Mouse (Mus musculus) olfactory bulb, adult 2 months (tissue): ENCODE data around the gene Foxn1. TPM values are rescaled to one million over a fixed set of nuclear protein-coding genes. Genes with fewer than 3 reads are reported as not detected.

Experiments
- H3K27ac ChIP-seq: fragments of 200-500 bp; 2 replicates; pipeline ENCODE4 v1.5.1; 2012; ENCODE audit warnings: low read depth, low read length; ENCODE audit not compliant: insufficient read depth
- H3K4me1 ChIP-seq: fragments of 200-500 bp; 2 replicates; pipeline ENCODE4 v1.6.1; 2012; ENCODE audit warnings: low read length; ENCODE audit not compliant: control insufficient read depth, insufficient read depth
- H3K4me3 ChIP-seq: fragments of 200-500 bp; 2 replicates; pipeline ENCODE4 v1.5.1; 2012; ENCODE audit warnings: mild to moderate bottlenecking, low read depth, low read length, moderate library complexity; ENCODE audit not compliant: insufficient read depth
- CTCF ChIP-seq: fragments of 200-500 bp; IDR thresholded peaks from 2 replicates; pipeline ENCODE4 v1.5.1; 2012; ENCODE audit warnings: low read depth, mild to moderate bottlenecking, low read length, moderate library complexity; ENCODE audit not compliant: insufficient read depth
- POLR2A ChIP-seq: fragments of 200-500 bp; IDR thresholded peaks from 2 replicates; pipeline ENCODE4 v1.6.1; 2012; ENCODE audit warnings: mild to moderate bottlenecking, low read depth, low read length, moderate library complexity; ENCODE audit not compliant: insufficient read depth
- WGBS: fragments of 180-500 bp; shearing (Covaris S2); methylation state at CpG from one replicate; pipeline ENCODE4 v1.1.7; 2018; 5-methylcytosine and 5-hydroxymethylcytosine counted together
- polyA plus RNA-seq: library from polyadenylated mRNA; stranded (reverse); fragments of >200 nt; gene quantifications from 2 replicates; pipeline ENCODE4 v1.2.4, GENCODE M21; 2012; ENCODE audit warnings: low replicate concordance; ENCODE audit not compliant: missing spikeins, insufficient read depth, insufficient read length

The Foxn1 gene
- polyA plus RNA-seq, 1 experiment: not detected

DNA sequence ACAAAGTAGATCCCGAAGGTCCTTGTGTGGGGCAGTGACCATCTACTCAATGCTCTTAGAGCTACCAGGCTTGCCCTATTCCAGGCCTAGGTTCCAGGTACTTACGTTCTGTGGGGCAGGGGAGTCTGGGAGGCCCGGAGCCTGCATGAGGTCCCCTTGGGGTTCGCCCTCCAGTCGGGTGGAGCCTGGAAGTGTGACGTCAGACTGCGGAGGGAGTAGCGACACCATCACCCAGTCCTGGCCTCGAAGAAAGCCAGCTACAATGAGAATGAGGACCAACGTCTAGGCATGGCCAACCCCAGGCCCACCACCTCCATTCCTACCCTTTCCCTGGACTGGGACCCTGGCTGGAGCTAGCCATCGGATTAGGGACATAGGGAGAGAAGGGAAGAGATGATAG is 14.6 kb downstream of the Foxn1 start:
- Histone ChIP-seq H3K4me3 (no peak overlapping the region), H3K27ac (no peak overlapping the region), H3K4me1 (no peaks in the 10 kb centered on the region)
- no peak for TF ChIP-seq CTCF
- TF ChIP-seq POLR2A: no peak
- 94% methylated on average over 11 of the region's 11 CpGs for WGBS

DNA sequence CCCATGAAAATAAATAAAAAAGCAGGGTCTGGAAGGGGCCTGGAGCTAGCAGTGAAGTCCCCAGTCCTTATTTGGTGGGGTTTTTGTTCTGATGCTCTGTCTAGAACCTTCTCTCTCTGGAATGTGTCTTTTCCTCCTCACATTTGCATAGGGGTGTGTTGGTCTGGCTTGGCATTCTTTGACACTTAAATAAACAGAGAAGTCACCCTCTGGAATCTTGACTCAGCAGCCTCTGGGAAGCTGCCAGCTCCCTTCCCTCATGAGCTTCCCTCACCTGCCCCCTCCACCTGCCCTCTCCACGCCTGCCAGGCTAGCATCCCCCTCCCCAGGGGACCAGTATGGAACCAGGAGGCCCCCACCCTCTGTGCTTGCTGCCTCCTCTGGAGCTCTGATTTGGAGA is 16.0 kb downstream of the Foxn1 start:
- Histone ChIP-seq H3K4me1 (no peaks in the 10 kb centered on the region), H3K27ac (no peak overlapping the region), H3K4me3 (no peak overlapping the region)
- WGBS: 65% methylated on average over 1 of the region's 1 CpGs
- TF ChIP-seq CTCF (no peak), POLR2A (no peak)

DNA sequence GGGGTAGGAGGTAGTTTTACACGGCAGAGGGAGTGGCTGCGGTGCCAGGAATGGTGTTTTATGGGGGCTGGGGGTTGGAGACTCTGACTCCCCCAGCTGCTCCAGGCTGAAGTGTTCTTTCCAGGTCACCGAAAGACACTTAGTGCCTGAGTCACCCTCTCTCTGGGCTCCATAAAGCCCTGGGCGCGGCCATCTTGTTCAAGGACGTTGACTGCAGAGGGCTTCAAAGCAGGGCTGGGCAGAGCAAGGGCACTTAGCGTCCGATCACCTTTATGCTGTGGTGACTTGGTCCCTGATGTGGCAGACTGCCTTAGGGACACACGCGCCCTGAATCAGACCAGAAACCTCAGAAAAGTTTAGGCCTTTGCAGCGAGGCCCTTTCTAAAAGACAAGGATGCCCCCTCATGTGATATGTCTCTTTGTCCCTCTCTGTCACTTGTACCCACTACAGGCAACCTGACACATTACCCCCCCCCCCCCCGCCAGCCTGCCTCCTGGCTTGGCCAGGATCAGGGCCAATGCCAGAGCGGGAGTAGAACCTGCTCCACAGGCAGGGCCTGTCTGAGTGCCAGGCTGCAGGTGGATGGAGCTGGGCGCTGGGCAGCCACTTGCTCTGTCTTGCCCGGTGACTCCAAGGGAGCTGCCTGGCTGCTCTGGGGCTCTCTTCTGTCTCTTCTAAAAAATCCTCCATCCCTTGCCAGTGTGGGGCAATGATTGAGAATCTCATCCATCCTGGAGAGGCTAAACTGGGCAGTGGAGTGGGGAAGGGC is 18.7 kb downstream of the Foxn1 start:
- WGBS: 97% methylated on average over 15 of the region's 15 CpGs
- Histone ChIP-seq H3K4me3 (no peak overlapping the region), H3K4me1 (no peaks in the 10 kb centered on the region), H3K27ac (no peak overlapping the region)
- no peak for TF ChIP-seq CTCF
- TF ChIP-seq POLR2A: no peak

DNA sequence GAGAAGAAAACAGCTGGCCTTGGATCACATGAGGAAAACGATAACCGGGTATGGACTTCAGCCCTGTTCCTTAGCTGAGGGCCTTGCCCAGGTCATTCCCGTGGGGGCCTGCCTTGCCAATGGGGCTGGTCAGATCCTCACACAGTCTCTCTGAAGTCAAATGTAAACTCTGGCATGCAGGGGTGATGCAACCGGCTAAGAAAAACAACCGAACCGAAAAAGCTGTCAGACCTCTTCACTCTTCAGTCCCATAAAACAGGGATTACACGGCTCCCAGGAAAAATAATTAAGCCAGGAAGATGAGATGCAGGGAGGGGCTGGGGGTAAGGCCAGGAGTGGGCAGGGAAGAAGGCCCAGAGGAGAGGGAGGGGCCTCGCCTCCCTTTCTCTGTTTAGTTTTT is 22.3 kb downstream of the Foxn1 start:
- WGBS: 70% methylated on average over 8 of the region's 8 CpGs
- Histone ChIP-seq H3K27ac (no peak overlapping the region), H3K4me3 (no peak overlapping the region), H3K4me1 (no peaks in the 10 kb centered on the region)
- TF ChIP-seq CTCF: no peak
- no peak for TF ChIP-seq POLR2A

DNA sequence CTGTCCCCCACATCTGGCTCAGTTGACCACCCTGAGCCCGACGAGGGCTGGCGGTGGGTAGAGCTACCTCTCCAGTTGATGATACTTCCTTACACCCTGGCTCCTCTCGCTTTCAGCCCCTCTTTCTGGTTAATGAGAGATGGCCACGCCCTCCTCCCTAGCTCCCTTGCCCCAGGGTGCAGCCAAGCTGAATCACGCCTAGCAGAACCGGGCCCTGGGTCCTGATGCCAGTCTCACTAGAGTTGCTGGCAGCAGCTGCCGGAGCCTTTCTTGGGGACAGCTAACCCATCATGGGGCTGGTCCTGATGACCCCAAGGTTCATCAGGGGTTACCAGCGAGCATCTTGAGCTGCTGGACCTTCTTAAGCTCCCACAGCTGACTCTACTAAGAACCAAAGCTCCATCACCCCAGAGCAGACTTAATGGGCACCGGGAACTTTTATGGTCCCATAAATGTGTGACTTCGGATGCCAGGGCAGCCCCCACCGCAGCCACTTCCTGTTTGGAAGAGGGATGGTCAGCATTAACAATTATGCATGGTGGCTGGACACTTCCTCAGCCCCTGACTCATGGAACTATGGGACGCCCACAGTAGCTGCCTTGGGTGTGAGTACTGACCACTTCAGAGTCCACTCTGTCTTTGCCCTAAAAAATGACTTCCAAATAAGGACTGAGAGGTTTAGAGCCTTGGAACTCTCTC is 22.9 kb downstream of the Foxn1 start:
- WGBS: 87% methylated on average over 13 of the region's 13 CpGs
- TF ChIP-seq POLR2A: no peak
- no peak for TF ChIP-seq CTCF
- Histone ChIP-seq H3K27ac (no peak overlapping the region), H3K4me1 (no peaks in the 10 kb centered on the region), H3K4me3 (no peak overlapping the region)

DNA sequence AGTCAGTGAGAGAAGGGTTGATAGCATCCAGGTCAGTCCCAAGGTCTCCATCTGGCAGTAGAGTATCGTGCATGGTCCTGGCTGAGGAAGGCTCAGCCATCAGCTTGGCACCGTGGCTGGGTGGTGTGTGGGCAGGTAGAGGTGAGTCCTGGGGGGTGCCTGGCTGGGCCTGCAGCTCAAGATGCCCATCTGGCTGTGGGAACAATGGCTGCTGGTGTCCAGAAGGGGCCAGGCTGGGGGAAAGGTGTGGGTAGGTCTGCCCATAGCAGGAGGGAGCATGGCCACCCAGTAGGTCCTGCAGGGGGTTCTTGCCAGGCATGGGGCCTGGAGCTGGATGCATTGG is 25.6 kb downstream of the Foxn1 start:
- Histone ChIP-seq H3K27ac (no peak overlapping the region), H3K4me3 (no peak overlapping the region), H3K4me1 (no peaks in the 10 kb centered on the region)
- 65% methylated on average over 2 of the region's 2 CpGs for WGBS
- TF ChIP-seq POLR2A (no peak), CTCF (no peak)

DNA sequence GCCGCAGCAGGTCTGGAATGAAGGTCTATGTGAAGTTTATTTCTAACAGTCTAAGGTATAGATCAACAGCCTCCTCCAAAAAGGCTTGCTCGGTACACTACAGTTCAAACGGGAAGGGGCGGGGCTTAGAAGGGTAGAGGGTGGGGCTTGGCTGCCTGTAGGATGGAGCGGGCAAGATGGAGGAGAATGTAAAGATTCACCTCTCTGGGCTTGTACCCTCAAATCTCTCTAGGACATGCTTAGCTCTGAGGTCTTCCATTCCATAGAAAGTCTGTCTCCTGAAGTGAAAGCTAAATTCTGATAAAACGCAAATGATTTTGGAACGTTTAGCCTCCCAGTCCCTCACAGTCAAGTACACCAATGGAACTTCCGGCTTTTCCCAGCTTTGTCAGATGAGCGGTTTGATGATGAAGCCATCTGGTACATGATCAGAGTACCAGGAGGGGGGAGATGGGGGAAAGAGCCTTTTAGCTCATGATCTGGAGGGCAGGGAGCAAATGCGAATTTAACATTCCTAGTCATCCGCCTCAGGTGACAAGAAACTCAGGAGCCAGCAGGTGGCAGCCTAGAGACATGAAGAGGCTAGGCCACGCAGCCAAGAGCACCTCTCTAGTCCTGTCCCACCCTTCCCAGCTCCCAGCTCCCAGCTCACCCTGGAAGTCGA is 26.1 kb downstream of the Foxn1 start:
- TF ChIP-seq POLR2A (no peak), CTCF (peak; percentile 55; the same call in 1 of the 2 replicates)
- no peaks in the 10 kb centered on the region for H3K4me1 ChIP-seq
- H3K4me3 ChIP-seq: peak overlapping the region; percentile 29
- WGBS: 14% methylated on average over 13 of the region's 13 CpGs
- H3K27ac ChIP-seq: no peak overlapping the region

DNA sequence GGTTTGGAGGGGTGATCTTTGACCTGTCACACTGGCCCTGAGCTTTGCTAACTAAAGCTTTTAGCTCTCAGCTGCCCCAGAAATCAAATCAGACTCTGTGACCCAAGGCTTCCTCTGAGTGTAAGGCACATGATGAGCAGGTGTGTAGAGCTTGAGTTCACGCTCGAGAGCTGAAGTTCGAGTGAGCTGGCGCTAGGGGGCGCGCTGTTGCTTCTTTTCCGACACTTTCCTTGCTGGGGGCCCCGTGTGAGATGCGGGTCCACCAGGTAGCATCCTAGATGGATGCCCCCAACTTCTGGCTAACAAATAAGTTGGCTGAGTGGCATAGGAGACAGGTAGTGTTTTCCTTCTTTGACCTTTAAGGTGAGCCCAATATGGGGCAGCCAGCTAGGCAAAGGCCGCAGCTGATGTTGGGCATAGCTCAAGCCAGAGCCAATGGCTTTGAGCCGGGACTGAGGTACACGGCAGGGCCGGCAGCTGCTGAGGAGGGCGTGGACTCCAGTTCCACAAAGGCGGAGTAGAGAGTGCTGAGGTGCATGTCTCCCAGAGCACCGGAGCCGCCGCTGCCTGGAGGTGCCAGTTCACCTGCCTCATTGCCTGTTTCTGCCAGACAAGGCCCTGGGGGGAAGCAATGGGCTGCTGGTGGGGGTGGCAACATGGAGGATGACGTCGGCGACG is 27.9 kb downstream of the Foxn1 start:
- TF ChIP-seq CTCF (peak; percentile 74), POLR2A (no peak)
- H3K4me1 ChIP-seq: no peaks in the 10 kb centered on the region
- H3K27ac ChIP-seq: no peak overlapping the region
- 21% methylated on average over 22 of the region's 22 CpGs for WGBS
- H3K4me3 ChIP-seq: no peak overlapping the region

DNA sequence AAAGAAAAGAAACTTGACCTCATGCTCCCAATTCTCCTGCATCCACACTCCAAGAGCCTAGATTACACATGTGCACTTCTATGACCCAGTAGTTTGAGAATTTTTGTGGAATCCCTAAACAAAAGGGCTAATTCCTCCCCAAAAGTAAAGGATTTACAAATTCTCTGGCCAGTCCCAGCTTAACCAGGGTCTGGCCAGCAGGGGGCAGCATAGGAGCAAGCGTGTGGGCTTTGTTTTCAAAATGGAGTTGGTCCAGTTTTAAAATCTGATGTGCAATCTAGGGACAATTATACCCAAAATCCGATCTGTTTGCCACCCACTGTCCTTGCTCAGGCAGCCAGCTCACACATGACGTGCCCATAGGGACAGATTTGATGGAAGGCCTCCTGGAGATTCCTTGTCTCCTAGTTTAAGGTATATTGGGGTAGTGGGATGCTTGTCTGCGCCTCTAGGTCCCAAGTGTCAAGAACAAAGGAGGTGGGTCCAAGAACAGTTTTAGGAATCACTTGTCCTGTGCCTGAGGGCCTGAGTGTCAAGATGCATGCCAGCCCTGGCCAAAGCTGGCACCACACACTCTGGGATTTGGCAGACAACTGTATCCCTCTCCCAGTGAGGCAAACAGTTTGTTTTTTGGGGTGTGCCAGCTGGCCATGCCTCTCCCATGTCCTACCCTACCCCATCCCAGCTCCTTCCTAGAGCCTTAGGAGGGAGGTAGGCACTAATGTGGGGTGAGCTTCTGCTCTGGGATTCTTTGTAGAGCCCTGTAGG is 30.7 kb downstream of the Foxn1 start:
- Histone ChIP-seq H3K27ac (no peak overlapping the region), H3K4me3 (no peak overlapping the region), H3K4me1 (no peaks in the 10 kb centered on the region)
- TF ChIP-seq POLR2A (no peak), CTCF (peak; percentile 55; the same call in 1 of the 2 replicates)
- WGBS: 40% methylated on average over 4 of the region's 4 CpGs
